Mouse (Mus musculus) 416B (cell line): ENCODE data around the gene Olfr1014.
A peak's percentile ranks its signal among the peaks of the same experiment; 100 is the strongest.

Experiments used
- DNase-seq: peaks from one replicate; pipeline ENCODE4 v3.0.0; 2011; ENCODE audit warnings: low read depth

Gene Olfr1014

DNA sequence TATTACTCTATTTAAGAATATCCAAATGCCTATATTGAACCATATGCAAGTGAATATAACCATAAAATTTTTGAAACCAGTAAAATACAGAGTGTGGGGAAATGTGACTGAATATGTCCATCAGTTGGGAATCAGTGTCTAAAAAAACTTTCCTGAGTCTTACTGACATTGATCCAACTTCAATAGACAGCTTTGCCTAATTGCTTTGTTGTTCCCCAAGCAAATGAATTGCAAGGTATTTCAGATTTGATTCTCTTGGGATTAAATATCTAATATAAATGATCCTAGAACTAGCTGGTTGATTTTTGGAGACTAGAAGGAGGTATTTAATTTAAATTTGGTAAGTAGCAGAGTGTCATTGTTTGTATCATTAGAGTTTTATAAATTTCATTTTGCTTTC lies at the start of gene Olfr1014:
Olfr1014 (plus strand) TSS at position 301 of the 400 bp plus-strand sequence.
- no peak for DNase-seq

DNA sequence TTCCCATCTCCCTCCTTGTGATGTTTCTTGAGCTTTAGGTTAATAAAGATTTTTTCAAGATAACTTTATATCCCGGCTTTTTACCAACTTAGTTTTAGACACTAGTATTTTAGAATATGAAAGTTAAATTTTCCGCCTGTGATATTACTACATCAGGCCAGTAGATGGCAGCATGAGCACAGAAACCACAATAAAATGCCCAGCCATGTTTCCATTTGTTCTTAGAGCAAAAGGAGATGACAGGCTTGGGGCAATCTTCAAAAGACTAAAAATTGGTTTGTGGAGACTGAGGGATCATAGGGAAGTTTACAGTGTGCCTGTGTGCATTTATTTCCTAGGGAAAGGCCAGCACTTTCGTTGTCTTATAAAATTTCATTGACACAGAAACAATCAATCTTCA lies 46.7 kb upstream of the Olfr1014 start:
- DNase-seq, result peak; percentile 53

DNA sequence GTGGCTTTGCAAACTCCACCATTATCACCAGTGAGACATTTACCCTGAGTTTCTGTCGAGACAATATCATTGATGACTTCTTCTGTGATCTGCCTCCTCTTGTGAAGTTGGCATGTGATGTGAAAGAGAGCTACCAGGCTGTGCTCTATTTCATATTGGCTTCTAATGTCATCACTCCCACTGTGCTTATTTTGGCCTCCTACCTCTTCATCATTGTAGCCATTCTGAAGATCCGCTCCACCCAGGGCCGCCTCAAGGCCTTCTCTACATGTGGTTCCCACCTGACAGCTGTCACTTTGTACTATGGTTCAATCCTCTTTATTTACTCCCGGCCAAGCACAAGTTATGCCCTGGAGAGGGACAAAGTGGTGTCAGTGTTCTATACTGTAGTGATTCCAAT lies 18.7 kb upstream of the Olfr1014 start:
- DNase-seq, result no peak

DNA sequence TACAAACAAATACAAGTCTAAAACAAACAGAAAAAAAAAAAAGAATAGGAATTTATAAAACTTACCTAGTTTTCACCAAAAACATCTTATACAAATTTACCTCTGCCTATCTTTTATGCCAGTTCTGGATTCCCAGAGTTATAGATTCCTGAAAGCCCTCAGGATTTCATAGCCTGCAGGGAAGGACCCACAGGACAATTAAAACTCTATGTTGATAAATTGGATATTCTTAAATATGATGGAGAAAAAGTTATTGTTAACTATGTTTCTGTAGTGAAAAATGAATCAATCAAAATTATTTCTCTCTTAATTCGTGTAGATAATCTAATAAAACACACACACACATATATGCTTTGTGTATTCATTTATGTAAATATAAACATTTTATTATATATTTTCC lies 9.8 kb upstream of the Olfr1014 start, which contains the start of gene Olfr1012:
Olfr1012 (minus strand) TSS at position 101 of the 400 bp plus-strand sequence.
- no peak for DNase-seq

DNA sequence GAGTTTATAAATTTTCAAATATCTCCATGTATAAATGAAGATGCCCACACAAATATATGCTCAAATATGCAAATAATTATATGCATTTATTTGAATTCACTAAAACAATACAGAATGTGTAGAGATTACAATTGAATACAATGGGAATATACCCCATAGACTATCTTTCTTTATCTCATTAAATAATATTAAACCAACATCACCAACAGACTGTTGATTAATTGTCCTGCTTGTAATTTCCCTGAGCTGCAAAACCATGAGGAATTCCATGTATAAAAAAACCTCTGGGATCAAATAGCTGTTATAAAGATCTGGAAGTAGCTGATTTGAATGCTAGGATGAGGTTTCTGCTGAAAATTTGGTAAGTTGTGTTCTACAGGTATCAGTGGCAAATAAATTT lies 5.7 kb upstream of the Olfr1014 start, which contains the start of gene Olfr1013:
Olfr1013 (plus strand) TSS at position 301 of the 400 bp plus-strand sequence.
- no peak for DNase-seq

DNA sequence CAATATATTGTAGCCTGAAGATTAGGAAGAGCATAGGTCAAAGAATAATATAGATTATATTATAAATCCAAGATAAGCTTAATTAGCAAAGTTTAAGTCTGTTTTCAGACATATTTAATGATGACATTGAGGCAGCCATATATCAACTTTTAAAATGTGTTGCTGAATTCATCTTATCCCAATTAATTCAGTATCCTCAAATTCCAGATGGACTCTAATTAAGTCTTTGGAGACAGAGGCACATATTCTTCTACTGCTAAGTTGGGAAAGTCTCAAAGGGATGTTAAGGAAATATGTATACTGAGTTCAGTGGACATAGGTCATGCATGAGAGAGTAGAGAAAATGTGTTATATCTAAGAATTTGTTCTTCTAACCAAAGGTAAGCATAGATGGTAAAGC lies 9.2 kb downstream of the Olfr1014 start, which contains the start of gene Olfr1015:
Olfr1015 (plus strand) TSS at position 301 of the 400 bp plus-strand sequence.
- DNase-seq, result no peak

DNA sequence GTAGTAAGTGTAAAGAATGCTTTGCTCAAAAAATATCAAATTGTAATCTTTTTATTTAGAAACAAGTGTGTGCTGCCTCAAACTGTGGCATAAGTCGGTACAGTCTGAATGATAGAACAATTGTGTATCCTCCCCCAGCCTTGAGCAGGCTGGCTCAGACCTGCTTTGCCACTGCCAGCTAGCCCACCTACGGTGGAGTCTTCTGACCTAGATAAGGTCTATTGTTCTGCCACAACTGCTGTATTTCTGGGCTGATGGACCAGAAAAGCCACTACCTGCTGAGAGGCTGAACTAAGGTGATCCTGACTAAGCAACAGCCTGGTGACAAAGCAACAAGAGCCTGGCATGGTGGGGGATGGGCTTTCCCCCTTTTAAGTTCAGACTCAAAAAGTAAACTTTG lies 19.8 kb downstream of the Olfr1014 start:
- no peak for DNase-seq

DNA sequence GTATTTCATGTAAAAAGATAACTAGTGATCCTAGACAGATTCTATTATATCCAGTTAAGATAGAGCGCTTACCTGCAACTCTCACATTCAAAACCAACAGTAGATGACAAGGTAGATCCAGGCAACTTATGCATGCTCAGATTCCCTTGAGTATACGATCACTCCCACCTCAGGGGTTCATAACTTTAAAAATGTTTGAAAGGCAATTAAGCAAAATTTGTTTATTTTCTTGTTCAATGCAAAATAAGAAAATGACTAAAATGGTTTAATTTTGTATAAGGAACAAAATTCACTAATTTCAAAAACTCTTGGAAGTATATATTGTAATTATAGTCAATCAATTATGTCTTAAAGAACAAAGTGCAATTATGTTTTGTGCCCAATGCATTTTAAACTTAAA lies 29.9 kb downstream of the Olfr1014 start, which contains the start of gene Olfr1016:
Olfr1016 (minus strand) TSS at position 101 of the 400 bp plus-strand sequence.
- no peak for DNase-seq

DNA sequence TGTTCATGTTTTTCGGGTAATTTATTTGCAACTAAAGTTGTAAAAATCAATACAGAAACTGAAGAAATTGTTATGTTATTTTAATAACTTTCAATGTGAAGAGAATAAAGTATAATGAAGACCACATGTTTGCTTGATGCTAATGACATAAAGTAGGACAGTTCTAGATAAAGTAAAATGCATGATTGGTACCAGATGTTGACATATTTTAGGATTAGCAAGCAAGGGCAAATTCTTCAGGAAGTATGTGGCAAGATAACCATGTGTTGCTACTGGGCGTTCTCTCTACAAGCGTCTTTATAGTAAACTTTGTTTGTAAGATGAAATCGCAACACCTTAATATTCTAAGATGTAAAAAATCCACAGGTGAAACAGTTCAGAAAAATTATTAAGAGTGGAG lies 32.0 kb downstream of the Olfr1014 start:
- DNase-seq, result no peak

DNA sequence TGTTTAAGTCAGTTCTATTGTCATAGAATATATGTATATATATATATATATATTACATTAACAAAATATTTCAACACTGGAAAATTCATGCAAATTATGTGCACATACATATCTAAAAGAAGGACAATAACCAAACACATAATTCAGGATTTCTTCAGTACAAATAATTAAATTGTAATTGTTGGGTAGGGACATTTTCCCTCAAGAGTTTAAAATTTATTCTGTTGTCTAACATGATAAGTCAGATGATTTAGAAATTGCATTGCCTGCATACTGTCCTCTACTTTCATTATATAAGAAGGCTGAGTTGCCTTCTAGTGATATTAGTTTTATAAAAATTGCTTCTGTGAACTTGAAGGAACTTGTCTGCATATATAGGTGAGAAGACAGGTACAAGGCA lies 45.7 kb downstream of the Olfr1014 start, which contains the start of gene Olfr1018:
Olfr1018 (plus strand) TSS at position 301 of the 400 bp plus-strand sequence.
- DNase-seq, result no peak
